Mouse (Mus musculus): ENCODE data around the gene Pax1. TPM values are rescaled to one million over a fixed set of nuclear protein-coding genes. Genes with fewer than 3 reads are reported as not detected.

Gene Pax1
- polyA plus RNA-seq (2014; fragmentation: Nextera tagmentation; extraction: Ambion mirVana) = 0.09 and 0.22 TPM in 2 replicates

DNA sequence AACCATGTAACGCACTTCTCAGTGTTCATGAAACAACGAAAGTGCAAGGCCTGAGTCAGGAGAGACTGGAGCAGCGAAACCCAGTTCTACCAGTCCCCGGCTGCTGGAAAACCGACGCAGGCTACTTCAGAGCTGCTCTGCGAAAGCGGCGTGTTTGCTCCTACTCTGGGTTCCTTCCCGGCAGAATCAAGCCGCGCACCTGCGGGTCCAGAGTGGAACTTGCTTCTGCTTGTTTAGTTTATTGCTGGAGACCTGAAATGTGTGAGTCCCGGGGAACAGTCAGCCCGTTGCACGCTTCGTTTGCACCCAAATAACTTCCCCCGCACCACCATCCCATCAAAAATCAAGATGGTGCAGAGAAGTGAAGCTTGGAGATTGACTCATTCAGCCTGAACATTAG lies at the start of gene Pax1:
Gene Pax1, plus strand, starts transcription at position 345 of the 400 bp plus-strand sequence.
- WGBS = 2% methylated on average over 18 of the region's 18 CpGs
- no peak within 1 kb of the TSS for H3K4me2 ChIP-seq (ENCODE audit: low read depth, low read length)
- no peak within 1 kb of the TSS for H3K27ac ChIP-seq (ENCODE audit: low read depth, low read length)
- no peaks in the 10 kb centered on the region for H3K9me3 ChIP-seq (ENCODE audit: control insufficient read depth, low read length)
- H3K9ac ChIP-seq (replicated peaks; ENCODE audit: low read depth, low read length) = no peak within 1 kb of the TSS
- no peak within 1 kb of the TSS for H3K4me3 ChIP-seq (ENCODE audit: low read depth, low read length)
- H3K36me3 ChIP-seq (ENCODE audit: control insufficient read depth, insufficient read depth, low read length) = no peaks in the 10 kb centered on the region
- peaks cover 77% of the 10 kb centered on the region for H3K27me3 ChIP-seq (ENCODE audit: control insufficient read depth, insufficient read depth, low read length)
- no peak for ATAC-seq (ENCODE audit: low read depth)
- H3K4me1 ChIP-seq (ENCODE audit: control insufficient read depth, insufficient read depth, low read length) = no peaks in the 10 kb centered on the region

- H3K27me3 ChIP-seq (ENCODE audit: control insufficient read depth, insufficient read depth, low read length) = no peaks in the 10 kb centered on the region
- H3K4me1 ChIP-seq (ENCODE audit: control insufficient read depth, insufficient read depth, low read length) = no peaks in the 10 kb centered on the region
- 14% methylated on average over 9 of the region's 9 CpGs for WGBS
- no peak overlapping the region for H3K4me3 ChIP-seq (ENCODE audit: low read depth, low read length)
- H3K9ac ChIP-seq (replicated peaks; ENCODE audit: low read depth, low read length) = no peak overlapping the region
- ATAC-seq (ENCODE audit: low read depth) = no peak
- no peak overlapping the region for H3K4me2 ChIP-seq (ENCODE audit: low read depth, low read length)
- no peaks in the 10 kb centered on the region for H3K9me3 ChIP-seq (ENCODE audit: control insufficient read depth, low read length)
- no peak overlapping the region for H3K27ac ChIP-seq (ENCODE audit: low read depth, low read length)
- no peaks in the 10 kb centered on the region for H3K36me3 ChIP-seq (ENCODE audit: control insufficient read depth, insufficient read depth, low read length)
These were observed 40.7 kb upstream of the Pax1 start for GRCm38 (mm10) chr2:147321036-147321435.

- H3K4me2 ChIP-seq (ENCODE audit: low read depth, low read length) = no peak overlapping the region
- H3K4me1 ChIP-seq (ENCODE audit: control insufficient read depth, insufficient read depth, low read length) = no peaks in the 10 kb centered on the region
- no peak for ATAC-seq (ENCODE audit: low read depth)
- H3K27ac ChIP-seq (ENCODE audit: low read depth, low read length) = no peak overlapping the region
- H3K27me3 ChIP-seq (ENCODE audit: control insufficient read depth, insufficient read depth, low read length) = no peaks in the 10 kb centered on the region
- no peak overlapping the region for H3K9ac ChIP-seq (replicated peaks; ENCODE audit: low read depth, low read length)
- no peaks in the 10 kb centered on the region for H3K36me3 ChIP-seq (ENCODE audit: control insufficient read depth, insufficient read depth, low read length)
- 91% methylated on average over 2 of the region's 2 CpGs for WGBS
- no peaks in the 10 kb centered on the region for H3K9me3 ChIP-seq (ENCODE audit: control insufficient read depth, low read length)
- no peak overlapping the region for H3K4me3 ChIP-seq (ENCODE audit: low read depth, low read length)
These were observed 36.5 kb upstream of the Pax1 start for GRCm38 (mm10) chr2:147325178-147325577.

- H3K4me3 ChIP-seq (ENCODE audit: low read depth, low read length) = no peak overlapping the region
- H3K27ac ChIP-seq (ENCODE audit: low read depth, low read length) = no peak overlapping the region
- H3K9ac ChIP-seq (replicated peaks; ENCODE audit: low read depth, low read length) = no peak overlapping the region
- H3K4me2 ChIP-seq (ENCODE audit: low read depth, low read length) = no peak overlapping the region
- no peaks in the 10 kb centered on the region for H3K4me1 ChIP-seq (ENCODE audit: control insufficient read depth, insufficient read depth, low read length)
- H3K36me3 ChIP-seq (ENCODE audit: control insufficient read depth, insufficient read depth, low read length) = no peaks in the 10 kb centered on the region
- ATAC-seq (ENCODE audit: low read depth) = no peak
- H3K9me3 ChIP-seq (ENCODE audit: control insufficient read depth, low read length) = no peaks in the 10 kb centered on the region
- WGBS = 72% methylated on average over 2 of the region's 2 CpGs
- no peaks in the 10 kb centered on the region for H3K27me3 ChIP-seq (ENCODE audit: control insufficient read depth, insufficient read depth, low read length)
These were observed 29.0 kb upstream of the Pax1 start for GRCm38 (mm10) chr2:147332731-147333130.

DNA sequence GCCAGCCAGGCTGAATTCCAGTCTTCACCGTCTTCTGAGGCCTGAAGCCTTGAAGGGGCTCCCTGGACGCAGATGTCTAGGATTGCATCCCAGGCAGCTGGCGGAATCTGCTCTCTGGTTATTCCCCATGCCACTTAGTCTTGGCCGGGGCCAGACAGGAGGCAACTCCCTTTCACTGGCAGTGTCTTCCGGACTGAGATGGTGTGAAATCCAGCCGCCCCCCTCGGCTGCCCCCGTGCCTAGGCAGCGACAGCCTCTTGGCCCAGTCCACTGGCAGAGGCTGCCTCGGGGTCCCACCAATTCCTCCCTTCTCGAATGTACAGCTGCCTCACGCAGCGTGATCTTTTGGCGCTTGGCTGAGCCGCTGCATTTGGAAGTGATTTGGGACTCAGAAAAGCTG lies 23.0 kb upstream of the Pax1 start:
- WGBS = 72% methylated on average over 15 of the region's 15 CpGs

GRCm38 (mm10) chr2:147339796-147340195 lies 21.9 kb upstream of the Pax1 start:
- Histone ChIP-seq H3K4me3 (ENCODE audit: low read depth, low read length) (no peak overlapping the region), H3K4me1 (ENCODE audit: control insufficient read depth, insufficient read depth, low read length) (no peaks in the 10 kb centered on the region), H3K27me3 (ENCODE audit: control insufficient read depth, insufficient read depth, low read length) (no peaks in the 10 kb centered on the region), H3K9me3 (ENCODE audit: control insufficient read depth, low read length) (no peaks in the 10 kb centered on the region), H3K9ac (replicated peaks; ENCODE audit: low read depth, low read length) (no peak overlapping the region), H3K27ac (ENCODE audit: low read depth, low read length) (no peak overlapping the region), H3K36me3 (ENCODE audit: control insufficient read depth, insufficient read depth, low read length) (no peaks in the 10 kb centered on the region), H3K4me2 (ENCODE audit: low read depth, low read length) (no peak overlapping the region)
- 80% methylated on average over 4 of the region's 4 CpGs for WGBS
- no peak for ATAC-seq (ENCODE audit: low read depth)

More for the DNA sequence above, 23.0 kb upstream of the Pax1 start:
- H3K36me3 ChIP-seq (ENCODE audit: control insufficient read depth, insufficient read depth, low read length) = no peaks in the 10 kb centered on the region
- ATAC-seq (ENCODE audit: low read depth) = no peak
- no peaks in the 10 kb centered on the region for H3K9me3 ChIP-seq (ENCODE audit: control insufficient read depth, low read length)
- no peaks in the 10 kb centered on the region for H3K27me3 ChIP-seq (ENCODE audit: control insufficient read depth, insufficient read depth, low read length)
- H3K4me2 ChIP-seq (ENCODE audit: low read depth, low read length) = no peak overlapping the region
- H3K9ac ChIP-seq (replicated peaks; ENCODE audit: low read depth, low read length) = no peak overlapping the region
- H3K4me3 ChIP-seq (ENCODE audit: low read depth, low read length) = no peak overlapping the region
- H3K4me1 ChIP-seq (ENCODE audit: control insufficient read depth, insufficient read depth, low read length) = no peaks in the 10 kb centered on the region
- no peak overlapping the region for H3K27ac ChIP-seq (ENCODE audit: low read depth, low read length)

GRCm38 (mm10) chr2:147342198-147342597 lies 19.5 kb upstream of the Pax1 start:
- 8% methylated on average over 2 of the region's 2 CpGs for WGBS
- no peak overlapping the region for H3K9ac ChIP-seq (replicated peaks; ENCODE audit: low read depth, low read length)
- H3K27ac ChIP-seq (ENCODE audit: low read depth, low read length) = no peak overlapping the region
- H3K36me3 ChIP-seq (ENCODE audit: control insufficient read depth, insufficient read depth, low read length) = no peaks in the 10 kb centered on the region
- H3K27me3 ChIP-seq (ENCODE audit: control insufficient read depth, insufficient read depth, low read length) = no peaks in the 10 kb centered on the region
- no peaks in the 10 kb centered on the region for H3K9me3 ChIP-seq (ENCODE audit: control insufficient read depth, low read length)
- no peak for ATAC-seq (ENCODE audit: low read depth)
- H3K4me1 ChIP-seq (ENCODE audit: control insufficient read depth, insufficient read depth, low read length) = no peaks in the 10 kb centered on the region
- H3K4me3 ChIP-seq (ENCODE audit: low read depth, low read length) = no peak overlapping the region
- H3K4me2 ChIP-seq (ENCODE audit: low read depth, low read length) = no peak overlapping the region

- no peak for ATAC-seq (ENCODE audit: low read depth)
- Histone ChIP-seq H3K4me1 (ENCODE audit: control insufficient read depth, insufficient read depth, low read length) (no peaks in the 10 kb centered on the region), H3K27ac (ENCODE audit: low read depth, low read length) (no peak overlapping the region), H3K27me3 (ENCODE audit: control insufficient read depth, insufficient read depth, low read length) (peaks cover 76% of the 10 kb centered on the region), H3K4me3 (ENCODE audit: low read depth, low read length) (no peak overlapping the region), H3K36me3 (ENCODE audit: control insufficient read depth, insufficient read depth, low read length) (no peaks in the 10 kb centered on the region), H3K9me3 (ENCODE audit: control insufficient read depth, low read length) (no peaks in the 10 kb centered on the region), H3K4me2 (ENCODE audit: low read depth, low read length) (no peak overlapping the region), H3K9ac (replicated peaks; ENCODE audit: low read depth, low read length) (no peak overlapping the region)
- WGBS = 5% methylated on average over 4 of the region's 4 CpGs
These were observed 2.0 kb upstream of the Pax1 start for GRCm38 (mm10) chr2:147359716-147360115.

GRCm38 (mm10) chr2:147360401-147360800 lies 1.3 kb upstream of the Pax1 start:
- no peak overlapping the region for H3K9ac ChIP-seq (replicated peaks; ENCODE audit: low read depth, low read length)
- H3K27me3 ChIP-seq (ENCODE audit: control insufficient read depth, insufficient read depth, low read length) = peaks cover 81% of the 10 kb centered on the region
- no peak overlapping the region for H3K4me3 ChIP-seq (ENCODE audit: low read depth, low read length)
- no peaks in the 10 kb centered on the region for H3K4me1 ChIP-seq (ENCODE audit: control insufficient read depth, insufficient read depth, low read length)
- H3K27ac ChIP-seq (ENCODE audit: low read depth, low read length) = no peak overlapping the region
- H3K4me2 ChIP-seq (ENCODE audit: low read depth, low read length) = no peak overlapping the region
- no peak for ATAC-seq (ENCODE audit: low read depth)
- no peaks in the 10 kb centered on the region for H3K36me3 ChIP-seq (ENCODE audit: control insufficient read depth, insufficient read depth, low read length)
- H3K9me3 ChIP-seq (ENCODE audit: control insufficient read depth, low read length) = no peaks in the 10 kb centered on the region
- WGBS = 3% methylated on average over 7 of the region's 7 CpGs

DNA sequence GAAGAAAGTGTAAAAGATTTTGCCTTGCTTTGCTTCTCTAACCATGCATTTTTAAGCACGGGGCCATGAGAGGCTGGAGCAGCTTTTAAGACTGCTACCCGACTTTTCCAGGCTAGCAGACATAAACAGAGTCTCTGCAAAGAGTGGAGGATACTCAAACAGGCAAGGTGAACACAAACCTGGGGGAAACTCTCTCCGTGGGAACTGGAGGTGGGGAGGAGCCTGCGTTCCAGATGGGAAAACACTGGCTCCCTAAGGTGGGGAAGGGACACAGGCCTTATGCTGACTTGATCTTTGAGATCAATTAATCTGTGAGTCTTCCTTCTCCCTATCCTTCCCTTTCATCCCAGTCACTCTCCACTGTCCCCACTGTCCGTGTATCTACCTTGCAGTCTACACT lies 869 bp upstream of the Pax1 start:
- Histone ChIP-seq H3K36me3 (ENCODE audit: control insufficient read depth, insufficient read depth, low read length) (no peaks in the 10 kb centered on the region), H3K4me1 (ENCODE audit: control insufficient read depth, insufficient read depth, low read length) (no peaks in the 10 kb centered on the region), H3K27ac (ENCODE audit: low read depth, low read length) (no peak overlapping the region), H3K9ac (replicated peaks; ENCODE audit: low read depth, low read length) (no peak overlapping the region), H3K27me3 (ENCODE audit: control insufficient read depth, insufficient read depth, low read length) (peaks cover 81% of the 10 kb centered on the region), H3K9me3 (ENCODE audit: control insufficient read depth, low read length) (no peaks in the 10 kb centered on the region), H3K4me3 (ENCODE audit: low read depth, low read length) (no peak overlapping the region), H3K4me2 (ENCODE audit: low read depth, low read length) (no peak overlapping the region)
- WGBS = 3% methylated on average over 5 of the region's 5 CpGs
- ATAC-seq (ENCODE audit: low read depth) = no peak
